25 mouse cellular contexts compared by ENCODE assay signal in genomic region chr17:48312124-48312523, GRCm38 (mm10). TPM values are rescaled to one million over a fixed set of nuclear protein-coding genes. Genes with fewer than 3 reads are reported as not detected.
A peak's percentile ranks its signal among the peaks of the same experiment; 100 is the strongest.
DNase-seq lines count a peak whose midpoint lies in the region; ATAC-seq lines count a peak whose summit lies in the region.
"Had no signal": no experiment of that assay in that cellular context is flagged by ENCODE, and none has a peak within 500 bp of the region (broad histone marks: within the 10 kb centered on the region; RNA-seq: fewer than 3 reads in every experiment).

No protein-coding gene starts in this region.

- DNase-seq in intestine, embryonic 14.5 days (ENCODE audit: low spot score), result no peak
- DNase-seq in left cerebral cortex, adult 11 months (ENCODE audit: low spot score), result no peak
- DNase-seq in heart, postnatal 25 days (ENCODE audit: low spot score), result no peak
- DNase-seq: adrenal gland, adult 8-10 months; adrenal gland, postnatal 14 days; adrenal gland, postnatal 36 days; B cell, adult 2 months; cerebellum, adult 11-12 months; cerebellum, adult 2 months; cerebellum, adult 9-10 months; cerebellum, postnatal 10 days; cerebellum, postnatal 25 days; forebrain, postnatal 0 days had no signal

- H3K4me3 ChIP-seq in intestine, embryonic 14.5 days (ENCODE audit: low read depth, low read length), result no peak overlapping the region
- H3K4me3 ChIP-seq in intestine, embryonic 16.5 days (ENCODE audit: low read length), result no peak overlapping the region
- H3K4me3 ChIP-seq: embryonic facial prominence, embryonic 10.5 days; embryonic facial prominence, embryonic 12.5 days; forebrain, embryonic 13.5 days; forebrain, embryonic 15.5 days had no signal

- H3K9ac ChIP-seq in intestine, embryonic 14.5 days (ENCODE audit: low read length), result no peak overlapping the region
- no peak overlapping the region for H3K9ac ChIP-seq in intestine, embryonic 16.5 days (ENCODE audit: low read depth, low read length)
- H3K9ac ChIP-seq: embryonic facial prominence, embryonic 12.5 days; forebrain, embryonic 13.5 days; forebrain, embryonic 15.5 days; forebrain, postnatal 0 days had no signal

- H3K36me3 ChIP-seq in intestine, embryonic 14.5 days (ENCODE audit: control insufficient read depth, insufficient read depth, low read length), result no peaks in the 10 kb centered on the region
- no peaks in the 10 kb centered on the region for H3K36me3 ChIP-seq in intestine, embryonic 16.5 days (ENCODE audit: control insufficient read depth, insufficient read depth, low read length)
- H3K36me3 ChIP-seq: embryonic facial prominence, embryonic 10.5 days; embryonic facial prominence, embryonic 12.5 days; forebrain, embryonic 15.5 days had no signal

- ATAC-seq in intestine, embryonic 14.5 days (replicated peaks; ENCODE audit: low FRiP score, low TSS enrichment, low read depth), result peak; percentile 60; the same call in 1 of the 2 replicates
- peak; percentile 92 for ATAC-seq in intestine, embryonic 16.5 days
- no peak for ATAC-seq in frontal cortex, adult (ENCODE audit: low TSS enrichment)
- ATAC-seq: activated CD4-positive, CD25-positive, alpha-beta regulatory T cell, adult 4 months; CD4-positive, CD25-positive, alpha-beta regulatory T cell, adult 4 months; forebrain, embryonic 13.5 days; forebrain, embryonic 15.5 days; forebrain, postnatal 0 days; Patski had no signal

- H3K4me2 ChIP-seq in intestine, embryonic 14.5 days (ENCODE audit: low read length), result no peak overlapping the region
- no peak overlapping the region for H3K4me2 ChIP-seq in intestine, embryonic 16.5 days (ENCODE audit: low read depth, low read length)
- H3K4me2 ChIP-seq: embryonic facial prominence, embryonic 12.5 days; forebrain, embryonic 13.5 days; forebrain, embryonic 15.5 days had no signal

- no peaks in the 10 kb centered on the region for H3K27me3 ChIP-seq in intestine, embryonic 14.5 days (replicated peaks; ENCODE audit: control insufficient read depth, insufficient read depth, low read length)
- H3K27me3 ChIP-seq in intestine, embryonic 16.5 days (replicated peaks; ENCODE audit: control insufficient read depth, insufficient read depth, low read length), result no peaks in the 10 kb centered on the region
- H3K27me3 ChIP-seq: CH12.LX; embryonic facial prominence, embryonic 12.5 days; forebrain, embryonic 13.5 days; forebrain, embryonic 15.5 days had no signal

- H3K27ac ChIP-seq in intestine, embryonic 14.5 days (ENCODE audit: low read depth), result no peak overlapping the region
- no peak overlapping the region for H3K27ac ChIP-seq in intestine, embryonic 16.5 days (ENCODE audit: low read length)
- H3K27ac ChIP-seq: embryonic facial prominence, embryonic 10.5 days; embryonic facial prominence, embryonic 12.5 days; forebrain, embryonic 13.5 days; forebrain, embryonic 15.5 days had no signal

- no peaks in the 10 kb centered on the region for H3K4me1 ChIP-seq in intestine, embryonic 14.5 days (replicated peaks; ENCODE audit: control insufficient read depth, insufficient read depth, low read length)
- H3K4me1 ChIP-seq in intestine, embryonic 16.5 days (ENCODE audit: control insufficient read depth, insufficient read depth, low read length), result peaks cover 2% of the 10 kb centered on the region; the same call in 1 of the 2 replicates
- H3K4me1 ChIP-seq: embryonic facial prominence, embryonic 10.5 days; embryonic facial prominence, embryonic 12.5 days; forebrain, embryonic 13.5 days; forebrain, embryonic 15.5 days had no signal

- WGBS in intestine, embryonic 14.5 days, result 55% methylated on average over 2 of the region's 2 CpGs
- WGBS in intestine, embryonic 16.5 days, result 38% methylated on average over 2 of the region's 2 CpGs

- intact Hi-C loops in heart, postnatal 25 days (cut with DNase I), result loop anchor here (10.0 kb wide), 1 partner anchor 147 kb away; the partner anchor contains the start of gene A530064D06Rik

- no peaks in the 10 kb centered on the region for H3K9me3 ChIP-seq in intestine, embryonic 14.5 days (ENCODE audit: control insufficient read depth, low read length)
- H3K9me3 ChIP-seq in intestine, embryonic 16.5 days (ENCODE audit: control insufficient read depth, low read length), result no peaks in the 10 kb centered on the region
- H3K9me3 ChIP-seq: embryonic facial prominence, embryonic 10.5 days; embryonic facial prominence, embryonic 12.5 days; forebrain, embryonic 13.5 days; forebrain, embryonic 15.5 days; G1E had no signal

RNA-seq across cellular contexts. Expression of gene B430306N03Rik, which starts 3.8 kb away (rescaled TPM):
- polyA plus RNA-seq in intestine, embryonic 14.5 days (2014; fragmentation: Nextera tagmentation; extraction: Ambion mirVana), result 0.41 and 0.46 TPM in 2 replicates
- polyA plus RNA-seq in intestine, embryonic 16.5 days (2015; fragmentation: Nextera tagmentation; extraction: Ambion mirVana), result 0.44 and 0.59 TPM in 2 replicates
- under 1 TPM; 0.08 to 0.20 TPM for total RNA-seq in heart, postnatal 25 days (2021)
- polyA plus RNA-seq: embryonic facial prominence, embryonic 10.5 days; forebrain, embryonic 11.5 days had no signal

RNA-seq across cellular contexts. Expression of gene Treml2, which starts 12.8 kb away (rescaled TPM):
- 0.08 and 0.11 TPM in 2 replicates for polyA plus RNA-seq in intestine, embryonic 14.5 days (2014; fragmentation: Nextera tagmentation; extraction: Ambion mirVana)
- 0.27 and 0.37 TPM in 2 replicates for polyA plus RNA-seq in intestine, embryonic 16.5 days (2015; fragmentation: Nextera tagmentation; extraction: Ambion mirVana)
- total RNA-seq in heart, postnatal 25 days (2021), result under 1 TPM; 0.31 to 0.75 TPM
- polyA plus RNA-seq: Patski had no signal

RNA-seq across cellular contexts. Expression of gene Trem2, which starts 34.1 kb away (rescaled TPM):
- polyA plus RNA-seq in intestine, embryonic 14.5 days (2014; fragmentation: Nextera tagmentation; extraction: Ambion mirVana), result 2.6 and 2.9 TPM in 2 replicates
- polyA plus RNA-seq in intestine, embryonic 16.5 days (2015; fragmentation: Nextera tagmentation; extraction: Ambion mirVana), result 4.4 and 5.1 TPM in 2 replicates
- 1 to 10 TPM; 1.2 TPM for total RNA-seq in heart, postnatal 25 days (2021)
- total RNA-seq: CH12.LX had no signal
- polyA plus RNA-seq: activated CD4-positive, CD25-positive, alpha-beta regulatory T cell, adult 4 months; CD4-positive, CD25-positive, alpha-beta regulatory T cell, adult 4 months had no signal

RNA-seq across cellular contexts. Expression of gene Treml1, which starts 47.6 kb away (rescaled TPM):
- 0.24 and 0.91 TPM in 2 replicates for polyA plus RNA-seq in intestine, embryonic 14.5 days (2014; fragmentation: Nextera tagmentation; extraction: Ambion mirVana)
- polyA plus RNA-seq in intestine, embryonic 16.5 days (2015; fragmentation: Nextera tagmentation; extraction: Ambion mirVana), result 0.44 and 0.98 TPM in 2 replicates
- total RNA-seq in heart, postnatal 25 days (2021), result under 1 TPM; 0.26 to 0.92 TPM
- total RNA-seq: CH12.LX; forebrain, postnatal 0 days had no signal
- polyA plus RNA-seq: activated CD4-positive, CD25-positive, alpha-beta regulatory T cell, adult 4 months; CD4-positive, CD25-positive, alpha-beta regulatory T cell, adult 4 months; forebrain, postnatal 0 days; Patski had no signal

RNA-seq across cellular contexts. Expression of gene Treml4, which starts 48.0 kb away (rescaled TPM):
- 1.5 and 1.8 TPM in 2 replicates for polyA plus RNA-seq in intestine, embryonic 14.5 days (2014; fragmentation: Nextera tagmentation; extraction: Ambion mirVana)
- polyA plus RNA-seq in intestine, embryonic 16.5 days (2015; fragmentation: Nextera tagmentation; extraction: Ambion mirVana), result 4.0 and 5.8 TPM in 2 replicates
- total RNA-seq in heart, postnatal 25 days (2021), result under 1 TPM in 1 of 2 experiments, not detected in 1; 0.28 TPM
- total RNA-seq: forebrain, postnatal 0 days had no signal
- polyA plus RNA-seq: forebrain, embryonic 11.5 days; forebrain, embryonic 15.5 days; forebrain, postnatal 0 days; Patski had no signal
